Mouse (Mus musculus): ENCODE data around the gene Kcnn1. TPM values are rescaled to one million over a fixed set of nuclear protein-coding genes. Genes with fewer than 3 reads are reported as not detected.

Kcnn1 gene
- polyA plus RNA-seq, 1 experiment = 5.6 TPM

DNA sequence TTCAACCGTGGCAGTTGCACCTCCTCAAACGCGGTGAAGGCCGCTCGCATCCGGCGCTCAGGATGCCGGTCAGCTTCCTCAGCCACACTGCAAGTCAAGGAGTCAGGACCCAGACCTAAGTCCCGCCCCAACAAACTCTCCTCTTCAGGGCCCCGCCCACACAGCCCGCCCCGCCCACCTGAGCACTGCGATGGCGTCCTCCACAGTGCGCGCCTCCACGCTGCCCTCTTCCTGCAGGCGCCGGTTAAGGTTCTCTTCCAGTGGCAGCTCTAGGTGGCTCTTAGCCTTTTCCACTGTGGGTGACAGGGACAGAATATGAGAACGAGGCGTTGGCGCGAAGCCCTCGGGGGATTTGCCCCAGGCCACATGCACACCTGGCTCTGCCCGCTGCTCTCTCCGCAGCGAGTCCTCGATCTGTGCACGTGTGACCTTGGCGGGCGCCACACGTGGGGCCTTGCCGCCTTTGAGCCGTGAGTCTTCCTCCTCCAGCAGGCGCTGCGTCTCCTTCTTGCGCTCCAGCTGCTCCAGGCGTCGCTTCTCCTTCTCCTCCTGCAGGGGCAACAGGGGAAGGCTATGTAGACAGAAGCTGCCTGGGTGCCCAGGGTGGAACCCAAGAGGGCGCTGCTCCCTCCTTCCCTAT, 5.6 kb upstream of the Kcnn1 start:
- DNase-seq (ENCODE audit: low spot score) = no peak

DNA sequence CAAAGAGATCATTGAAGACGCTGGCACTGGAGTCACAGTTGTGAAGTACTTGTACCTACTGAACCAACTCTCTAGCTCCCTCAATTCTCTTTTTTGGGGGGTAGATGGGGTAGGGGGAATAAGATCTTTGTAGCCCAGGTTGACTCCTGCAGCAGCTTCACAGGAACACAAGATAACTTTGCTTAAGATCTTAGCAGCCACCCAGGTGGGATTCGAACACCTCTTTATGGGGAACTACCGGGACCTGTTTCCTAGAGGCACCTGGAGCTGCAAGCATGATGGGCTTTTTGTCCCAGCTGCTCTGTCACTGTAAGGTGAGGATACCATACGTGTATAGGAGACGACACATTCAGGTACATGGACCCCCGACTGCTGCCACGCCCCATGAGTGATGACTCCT, 3.5 kb upstream of the Kcnn1 start:
- no peak for DNase-seq (ENCODE audit: low spot score)

DNA sequence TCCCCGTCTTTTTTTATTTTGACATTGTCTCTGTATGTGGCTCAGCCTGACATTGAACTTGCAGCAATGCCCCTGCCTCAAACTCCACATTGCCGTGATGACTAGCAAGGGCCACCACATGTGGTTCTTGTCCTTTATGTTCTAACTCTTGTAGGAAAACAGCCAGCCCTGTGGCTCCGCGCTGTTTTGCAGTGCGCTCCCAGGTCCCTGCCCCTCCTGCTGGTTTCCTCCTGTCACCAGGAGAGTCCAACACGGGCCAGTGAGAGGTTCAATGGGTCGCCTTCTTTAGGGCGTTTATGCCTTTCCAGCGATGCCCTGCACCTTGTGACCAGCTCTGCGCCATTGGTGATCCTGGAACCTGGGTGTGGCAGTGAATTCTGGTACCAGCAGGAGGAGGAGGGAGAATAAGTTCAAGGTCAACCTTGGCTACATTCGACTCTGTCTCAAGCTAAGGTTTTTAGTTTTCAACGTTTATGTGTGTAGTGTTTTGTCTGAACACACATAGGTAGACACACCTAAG, 3.0 kb upstream of the Kcnn1 start:
- no peak for DNase-seq (ENCODE audit: low spot score)

GRCm38 (mm10) chr8:70865350-70866000, 2.4 kb upstream of the Kcnn1 start:
- peak; percentile 97 for DNase-seq (ENCODE audit: low spot score)

GRCm38 (mm10) chr8:70864712-70865221, 1.7 kb upstream of the Kcnn1 start:
- DNase-seq (ENCODE audit: low spot score) = no peak

GRCm38 (mm10) chr8:70863956-70864711, 1.1 kb upstream of the Kcnn1 start:
- DNase-seq (ENCODE audit: low spot score) = no peak

GRCm38 (mm10) chr8:70857516-70857915, 5.5 kb downstream of the Kcnn1 start:
- no peak for DNase-seq (ENCODE audit: low spot score)

- no peak for DNase-seq (ENCODE audit: low spot score)
Measured at GRCm38 (mm10) chr8:70856541-70857197, 6.4 kb downstream of the Kcnn1 start.

DNA sequence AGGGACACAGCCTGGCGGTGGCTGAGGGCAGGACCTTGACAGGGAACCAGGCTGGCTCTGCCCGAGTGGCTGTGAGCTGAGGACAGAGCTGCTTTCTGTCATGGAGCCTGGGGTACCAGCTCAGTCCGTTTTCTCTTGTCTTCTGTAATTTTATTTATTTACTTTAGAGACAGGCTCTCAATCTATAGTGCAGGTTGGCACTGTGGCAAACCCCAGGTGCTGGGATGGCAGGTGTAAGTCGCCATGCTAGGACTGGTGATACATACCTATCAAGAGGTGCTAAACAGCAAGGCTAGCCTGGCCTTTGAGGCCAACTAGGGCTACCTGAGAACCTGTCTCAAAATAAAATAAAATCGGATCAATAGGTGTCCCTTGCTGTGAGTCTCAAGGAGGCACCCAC, 7.0 kb downstream of the Kcnn1 start:
- no peak for DNase-seq (ENCODE audit: low spot score)

DNA sequence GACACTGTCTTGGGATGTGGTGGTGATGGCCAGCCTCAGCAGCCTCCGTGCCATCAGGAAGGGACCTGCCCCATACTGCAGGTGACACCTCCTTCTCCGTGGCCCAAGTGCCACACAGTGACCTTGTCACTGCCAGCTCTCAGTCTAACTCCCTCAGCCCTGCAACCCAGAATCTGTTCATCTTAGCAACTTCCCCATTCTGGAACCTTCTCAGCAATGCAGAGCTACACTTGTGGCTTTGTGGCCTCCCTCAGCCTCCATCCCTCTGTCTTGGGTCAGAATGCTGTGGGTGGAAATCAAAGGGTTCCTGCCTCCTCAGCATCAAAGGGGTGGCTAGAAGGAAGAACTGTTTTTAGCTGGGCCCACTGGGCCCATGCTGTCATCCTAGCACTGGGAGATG, 9.2 kb downstream of the Kcnn1 start:
- DNase-seq (ENCODE audit: low spot score) = no peak

GRCm38 (mm10) chr8:70852595-70853231, 10.3 kb downstream of the Kcnn1 start:
- DNase-seq (ENCODE audit: low spot score) = no peak

- DNase-seq (ENCODE audit: low spot score) = no peak
Measured at GRCm38 (mm10) chr8:70851837-70852236, 11.2 kb downstream of the Kcnn1 start.

DNA sequence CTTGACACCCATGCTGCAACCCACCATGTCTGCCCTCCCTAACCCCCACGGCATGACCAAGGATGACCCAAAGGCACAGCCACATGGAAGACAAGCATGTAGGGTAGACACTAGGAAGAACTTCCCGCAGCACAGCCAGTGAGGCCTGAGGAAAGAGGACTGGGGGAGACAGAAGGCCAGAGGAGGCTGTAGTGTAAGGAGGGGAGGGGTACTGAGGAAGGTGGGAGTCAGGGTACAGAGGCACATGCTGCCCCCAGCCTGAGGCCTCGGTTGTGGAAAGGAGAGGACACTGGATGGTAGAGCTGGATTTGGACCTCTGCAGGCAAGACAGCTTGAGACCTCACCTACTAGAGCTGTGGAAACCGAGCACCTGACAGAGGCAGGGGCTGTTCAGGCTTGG, 12.1 kb downstream of the Kcnn1 start:
- DNase-seq (ENCODE audit: low spot score) = no peak

- no peak for DNase-seq (ENCODE audit: low spot score)
Measured at GRCm38 (mm10) chr8:70850132-70850845, 12.8 kb downstream of the Kcnn1 start.

- DNase-seq (ENCODE audit: low spot score) = no peak
Measured at GRCm38 (mm10) chr8:70849333-70849990, 13.6 kb downstream of the Kcnn1 start.

GRCm38 (mm10) chr8:70846371-70847154, 16.5 kb downstream of the Kcnn1 start:
- DNase-seq (ENCODE audit: low spot score) = no peak

- no peak for DNase-seq (ENCODE audit: low spot score)
Measured at GRCm38 (mm10) chr8:70845108-70845507, 17.9 kb downstream of the Kcnn1 start.

- DNase-seq (ENCODE audit: low spot score) = peak; percentile 85
Measured at GRCm38 (mm10) chr8:70844523-70844922, 18.5 kb downstream of the Kcnn1 start.

GRCm38 (mm10) chr8:70843941-70844340, 19.1 kb downstream of the Kcnn1 start:
- DNase-seq (ENCODE audit: low spot score) = no peak

Data from urinary bladder, adult 2 months (tissue).